Mouse (Mus musculus): ENCODE data around the gene Met. TPM values are rescaled to one million over a fixed set of nuclear protein-coding genes. Genes with fewer than 3 reads are reported as not detected.

The Met gene
- polyA plus RNA-seq, 1 experiment = not detected

- no peak overlapping the region for H3K4me3 ChIP-seq (ENCODE audit: insufficient read depth, low read depth, low read length)
- no peak overlapping the region for H3K27ac ChIP-seq (ENCODE audit: insufficient read depth, low read depth, low read length)
- no peak for TF ChIP-seq POLR2A (IDR thresholded peaks at IDR 0.05; ENCODE audit: insufficient read depth, low read depth, low read length)
- TF ChIP-seq CTCF (IDR thresholded peaks at IDR 0.05; ENCODE audit: insufficient read depth, low read depth, low read length) = no peak
- WGBS = 87% methylated on average over 3 of the region's 3 CpGs
- no peaks in the 10 kb centered on the region for H3K4me1 ChIP-seq (ENCODE audit: control insufficient read depth, insufficient read depth, low read length)
Observed at GRCm38 (mm10) chr6:17549645-17550044, 86.0 kb downstream of the Met start.

DNA sequence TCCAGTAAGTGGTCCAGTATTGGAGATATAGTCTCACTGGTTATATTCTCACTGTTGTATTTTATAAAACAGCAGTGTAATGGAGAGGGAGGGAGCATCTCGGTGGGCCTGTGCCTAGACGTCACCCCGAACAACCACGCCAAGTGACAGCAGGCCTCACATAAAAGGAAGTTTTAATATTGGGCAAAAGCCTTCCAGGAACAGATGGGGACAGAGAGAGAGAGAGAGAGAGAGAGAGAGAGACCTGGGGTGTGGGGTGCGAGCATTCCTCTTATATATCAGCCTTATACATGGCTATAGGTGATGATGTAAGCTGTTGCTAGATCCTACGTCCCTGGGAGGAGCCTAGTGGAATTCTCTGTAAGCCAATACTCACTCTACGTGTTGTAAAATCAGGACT is 90.7 kb downstream of the Met start:
- no peaks in the 10 kb centered on the region for H3K4me1 ChIP-seq (ENCODE audit: control insufficient read depth, insufficient read depth, low read length)
- no peak overlapping the region for H3K4me3 ChIP-seq (ENCODE audit: insufficient read depth, low read depth, low read length)
- H3K27ac ChIP-seq (ENCODE audit: insufficient read depth, low read depth, low read length) = no peak overlapping the region
- no peak for TF ChIP-seq CTCF (IDR thresholded peaks at IDR 0.05; ENCODE audit: insufficient read depth, low read depth, low read length)
- TF ChIP-seq POLR2A (IDR thresholded peaks at IDR 0.05; ENCODE audit: insufficient read depth, low read depth, low read length) = no peak
- 94% methylated on average over 7 of the region's 7 CpGs for WGBS

- Histone ChIP-seq H3K4me1 (ENCODE audit: control insufficient read depth, insufficient read depth, low read length) (no peaks in the 10 kb centered on the region), H3K27ac (ENCODE audit: insufficient read depth, low read depth, low read length) (no peak overlapping the region), H3K4me3 (ENCODE audit: insufficient read depth, low read depth, low read length) (no peak overlapping the region)
- no peak for TF ChIP-seq POLR2A (IDR thresholded peaks at IDR 0.05; ENCODE audit: insufficient read depth, low read depth, low read length)
- TF ChIP-seq CTCF (IDR thresholded peaks at IDR 0.05; ENCODE audit: insufficient read depth, low read depth, low read length) = no peak
- WGBS = 41% methylated on average over 3 of the region's 3 CpGs
Observed at GRCm38 (mm10) chr6:17554757-17555156, 91.2 kb downstream of the Met start.

DNA sequence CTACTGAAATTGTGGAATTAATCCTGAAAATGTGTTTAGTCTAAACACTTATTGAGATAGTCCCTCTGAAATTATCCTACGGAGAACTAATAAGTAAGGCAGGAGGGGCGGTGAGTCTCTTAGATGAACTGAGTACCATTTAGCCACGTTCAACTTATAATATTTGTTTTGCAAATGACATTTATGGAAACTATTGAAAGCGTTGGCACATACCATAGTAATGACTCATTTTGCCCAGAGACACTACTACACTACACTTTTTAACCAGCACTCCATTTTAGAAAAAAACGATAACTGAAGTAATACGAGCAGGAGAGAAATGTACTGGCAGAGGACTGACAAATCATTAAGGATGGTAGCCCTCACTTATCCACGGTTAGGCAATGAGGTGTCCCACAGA is 92.1 kb downstream of the Met start:
- Histone ChIP-seq H3K27ac (ENCODE audit: insufficient read depth, low read depth, low read length) (no peak overlapping the region), H3K4me3 (ENCODE audit: insufficient read depth, low read depth, low read length) (no peak overlapping the region), H3K4me1 (ENCODE audit: control insufficient read depth, insufficient read depth, low read length) (no peaks in the 10 kb centered on the region)
- no peak for TF ChIP-seq POLR2A (IDR thresholded peaks at IDR 0.05; ENCODE audit: insufficient read depth, low read depth, low read length)
- TF ChIP-seq CTCF (IDR thresholded peaks at IDR 0.05; ENCODE audit: insufficient read depth, low read depth, low read length) = no peak
- WGBS = 69% methylated on average over 7 of the region's 7 CpGs

DNA sequence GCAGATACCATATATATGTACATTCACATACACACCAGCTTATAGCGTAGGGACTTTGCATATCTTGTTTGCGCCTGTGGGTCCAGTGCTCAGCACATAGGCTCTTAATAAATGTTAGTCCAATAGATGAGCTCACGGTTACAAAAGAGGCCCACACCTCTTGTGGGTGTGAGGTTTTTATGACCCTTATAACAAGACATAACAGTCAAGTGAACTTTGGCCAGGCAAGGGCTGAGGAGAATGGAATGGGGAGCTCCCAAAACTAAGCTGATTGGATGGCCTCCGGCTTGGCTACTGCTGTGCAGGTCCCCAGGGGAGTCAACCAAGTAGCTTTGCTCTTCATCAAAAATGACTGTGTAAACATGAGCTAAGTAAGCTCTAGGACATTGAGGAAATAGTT is 96.1 kb downstream of the Met start:
- Histone ChIP-seq H3K4me3 (ENCODE audit: insufficient read depth, low read depth, low read length) (no peak overlapping the region), H3K27ac (ENCODE audit: insufficient read depth, low read depth, low read length) (no peak overlapping the region), H3K4me1 (ENCODE audit: control insufficient read depth, insufficient read depth, low read length) (no peaks in the 10 kb centered on the region)
- TF ChIP-seq CTCF (IDR thresholded peaks at IDR 0.05; ENCODE audit: insufficient read depth, low read depth, low read length) (no peak), POLR2A (IDR thresholded peaks at IDR 0.05; ENCODE audit: insufficient read depth, low read depth, low read length) (no peak)
- 95% methylated on average over 4 of the region's 4 CpGs for WGBS

DNA sequence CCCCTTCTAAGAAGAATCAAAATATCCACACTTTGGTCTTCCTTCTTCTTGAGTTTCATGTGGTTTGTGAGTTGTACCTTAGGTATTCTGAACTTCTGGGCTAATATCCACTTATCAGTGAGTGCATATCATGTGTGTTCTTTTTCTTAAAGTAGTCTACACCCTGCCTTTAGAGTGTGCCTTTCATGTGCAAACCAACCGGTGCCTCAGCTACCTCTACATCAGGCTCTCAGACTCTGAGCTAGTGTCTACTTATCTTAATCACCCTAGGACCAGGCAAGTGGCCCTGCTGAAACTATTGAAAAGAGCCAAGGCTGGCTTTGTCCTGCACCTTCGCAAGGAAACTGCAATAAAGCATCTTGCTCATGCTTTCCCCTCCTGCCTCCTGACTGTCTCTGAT is 97.7 kb downstream of the Met start:
- TF ChIP-seq CTCF (IDR thresholded peaks at IDR 0.05; ENCODE audit: insufficient read depth, low read depth, low read length) (no peak), POLR2A (IDR thresholded peaks at IDR 0.05; ENCODE audit: insufficient read depth, low read depth, low read length) (no peak)
- no peak overlapping the region for H3K27ac ChIP-seq (ENCODE audit: insufficient read depth, low read depth, low read length)
- 84% methylated on average over 2 of the region's 2 CpGs for WGBS

DNA sequence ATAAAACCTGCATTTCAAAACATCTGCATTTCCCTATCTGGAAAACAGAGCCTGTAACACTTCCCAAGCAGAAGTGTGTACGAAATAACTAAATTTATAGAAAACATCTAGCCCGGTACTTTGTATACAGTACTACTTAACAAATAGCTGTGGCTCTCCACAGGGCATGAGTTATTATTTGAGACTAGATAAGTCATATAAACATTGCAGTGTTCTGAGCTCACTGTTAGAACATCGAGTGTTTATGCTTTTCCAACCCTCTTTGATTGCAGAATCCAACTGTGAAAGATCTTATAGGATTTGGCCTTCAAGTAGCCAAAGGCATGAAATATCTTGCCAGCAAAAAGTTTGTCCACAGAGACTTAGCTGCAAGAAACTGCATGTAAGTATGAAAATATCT is 98.3 kb downstream of the Met start:
- Histone ChIP-seq H3K27ac (ENCODE audit: insufficient read depth, low read depth, low read length) (no peak overlapping the region), H3K4me1 (ENCODE audit: control insufficient read depth, insufficient read depth, low read length) (no peaks in the 10 kb centered on the region), H3K4me3 (ENCODE audit: insufficient read depth, low read depth, low read length) (no peak overlapping the region)
- WGBS = 77% methylated on average over 3 of the region's 3 CpGs
- TF ChIP-seq CTCF (IDR thresholded peaks at IDR 0.05; ENCODE audit: insufficient read depth, low read depth, low read length) (no peak), POLR2A (IDR thresholded peaks at IDR 0.05; ENCODE audit: insufficient read depth, low read depth, low read length) (no peak)

More for the DNA sequence above, 97.7 kb downstream of the Met start:
- Histone ChIP-seq H3K4me1 (ENCODE audit: control insufficient read depth, insufficient read depth, low read length) (no peaks in the 10 kb centered on the region), H3K4me3 (ENCODE audit: insufficient read depth, low read depth, low read length) (no peak overlapping the region)

GRCm38 (mm10) chr6:17562472-17563088 is 99.0 kb downstream of the Met start:
- Histone ChIP-seq H3K4me1 (ENCODE audit: control insufficient read depth, insufficient read depth, low read length) (no peaks in the 10 kb centered on the region), H3K4me3 (ENCODE audit: insufficient read depth, low read depth, low read length) (no peak overlapping the region), H3K27ac (ENCODE audit: insufficient read depth, low read depth, low read length) (no peak overlapping the region)
- 29% methylated on average over 10 of the region's 10 CpGs for WGBS
- TF ChIP-seq POLR2A (IDR thresholded peaks at IDR 0.05; ENCODE audit: insufficient read depth, low read depth, low read length) (no peak), CTCF (IDR thresholded peaks at IDR 0.05; ENCODE audit: insufficient read depth, low read depth, low read length) (no peak)

GRCm38 (mm10) chr6:17568702-17569352 is 105.2 kb downstream of the Met start:
- 91% methylated on average over 11 of the region's 11 CpGs for WGBS
- Histone ChIP-seq H3K4me1 (ENCODE audit: control insufficient read depth, insufficient read depth, low read length) (no peaks in the 10 kb centered on the region), H3K27ac (ENCODE audit: insufficient read depth, low read depth, low read length) (no peak overlapping the region), H3K4me3 (ENCODE audit: insufficient read depth, low read depth, low read length) (no peak overlapping the region)
- no peak for TF ChIP-seq POLR2A (IDR thresholded peaks at IDR 0.05; ENCODE audit: insufficient read depth, low read depth, low read length)
- no peak for TF ChIP-seq CTCF (IDR thresholded peaks at IDR 0.05; ENCODE audit: insufficient read depth, low read depth, low read length)
